Mouse (Mus musculus): ENCODE measurements around the gene Wdr35. TPM values are rescaled to one million over a fixed set of nuclear protein-coding genes. Genes with fewer than 3 reads are reported as not detected.
A peak's percentile ranks its signal among the peaks of the same experiment; 100 is the strongest.
"Not testable (repeated sequence)": the region's sequence is repeated elsewhere in the genome, so short reads cannot be mapped to it uniquely, and the experiment has no call there.

Wdr35 gene
- total RNA-seq, 2 experiments from 2014 or later, result 11.9 to 12.5 TPM

- intact Hi-C loops (cut with DNase I), result no loop called here
Measured at GRCm38 (mm10) chr12:8998318-8998717, 24.6 kb downstream of the Wdr35 start.

GRCm38 (mm10) chr12:9002038-9002648, 28.5 kb downstream of the Wdr35 start:
- DNase-seq, result peak; percentile 43 to 66
- intact Hi-C loops (cut with DNase I), result loop anchor here (1.0 to 5.0 kb wide), 6 partner anchors 27 to 360 kb away; no protein-coding TSS in a partner anchor

More at GRCm38 (mm10) chr12:8998318-8998717, 24.6 kb downstream of the Wdr35 start:
- no peak for DNase-seq

- no peak for DNase-seq
- intact Hi-C loops (cut with DNase I), result no loop called here
Measured at GRCm38 (mm10) chr12:9007146-9007545, 33.5 kb downstream of the Wdr35 start.

- no peak for DNase-seq
- intact Hi-C loops (cut with DNase I), result no loop called here
Measured at GRCm38 (mm10) chr12:9007811-9008210, 34.1 kb downstream of the Wdr35 start.

- no peak for DNase-seq
- intact Hi-C loops (cut with DNase I), result no loop called here
Measured at GRCm38 (mm10) chr12:9010311-9010710, 36.6 kb downstream of the Wdr35 start.

- intact Hi-C loops (cut with DNase I), result no loop called here
- no peak for DNase-seq
Measured at GRCm38 (mm10) chr12:9016376-9016775, 42.7 kb downstream of the Wdr35 start.

- intact Hi-C loops (cut with DNase I), result no loop called here
- DNase-seq, result no peak
Measured at GRCm38 (mm10) chr12:9020431-9020830, 46.7 kb downstream of the Wdr35 start.

GRCm38 (mm10) chr12:9020986-9021385, 47.3 kb downstream of the Wdr35 start:
- intact Hi-C loops (cut with DNase I), result no loop called here
- no peak for DNase-seq

- no peak for DNase-seq
- intact Hi-C loops (cut with DNase I), result no loop called here
Measured at GRCm38 (mm10) chr12:9023031-9023430, 49.3 kb downstream of the Wdr35 start.

GRCm38 (mm10) chr12:9024071-9024470, 50.4 kb downstream of the Wdr35 start:
- no peak for DNase-seq
- intact Hi-C loops (cut with DNase I), result no loop called here

- peak; percentile 10 to 41 for DNase-seq
- intact Hi-C loops (cut with DNase I), result loop anchor here (5.0 kb wide), 1 partner anchor 382 kb away; no protein-coding TSS in a partner anchor
Measured at GRCm38 (mm10) chr12:9024736-9025135, 51.0 kb downstream of the Wdr35 start.

GRCm38 (mm10) chr12:9026843-9027242, 53.2 kb downstream of the Wdr35 start:
- no peak for DNase-seq
- intact Hi-C loops (cut with DNase I), result loop anchor here (5.0 kb wide), 1 partner anchor 385 kb away; no protein-coding TSS in a partner anchor

- DNase-seq, result not testable (repeated sequence)
- intact Hi-C loops (cut with DNase I), result loop anchor here (5.0 kb wide), 1 partner anchor 387 kb away; no protein-coding TSS in a partner anchor
Measured at GRCm38 (mm10) chr12:9028816-9029215, 55.1 kb downstream of the Wdr35 start.

GRCm38 (mm10) chr12:9029506-9029887, 55.8 kb downstream of the Wdr35 start:
- intact Hi-C loops (cut with DNase I), result loop anchor here (5.0 kb wide), 1 partner anchor 387 kb away; no protein-coding TSS in a partner anchor
- no peak for DNase-seq

- intact Hi-C loops (cut with DNase I), result loop anchor here (5.0 kb wide), 2 partner anchors 388 to 1362 kb away; partner anchors contain the start of gene Rdh14
- DNase-seq, result peak; percentile 95 to 97
Measured at GRCm38 (mm10) chr12:9029888-9030723, 56.4 kb downstream of the Wdr35 start, which contains the start of gene Ttc32. Gene Ttc32 (plus strand): TSS chr12:9029997.

- no peak for DNase-seq
- intact Hi-C loops (cut with DNase I), result loop anchor here (5.0 kb wide), 1 partner anchor 1361 kb away; the partner anchor contains the start of gene Rdh14
Measured at GRCm38 (mm10) chr12:9031166-9031565, 57.5 kb downstream of the Wdr35 start.

GRCm38 (mm10) chr12:9033140-9033539, 59.4 kb downstream of the Wdr35 start:
- no peak for DNase-seq
- intact Hi-C loops (cut with DNase I), result loop anchor here (5.0 kb wide), 1 partner anchor 1359 kb away; the partner anchor contains the start of gene Rdh14

- intact Hi-C loops (cut with DNase I), result no loop called here
- DNase-seq, result no peak
Measured at GRCm38 (mm10) chr12:9036409-9036808, 62.7 kb downstream of the Wdr35 start.

- no peak for DNase-seq
- intact Hi-C loops (cut with DNase I), result no loop called here
Measured at GRCm38 (mm10) chr12:9040177-9040576, 66.5 kb downstream of the Wdr35 start.

GRCm38 (mm10) chr12:9040686-9041085, 67.0 kb downstream of the Wdr35 start:
- intact Hi-C loops (cut with DNase I), result no loop called here

GRCm38 (mm10) chr12:9042316-9042715, 68.6 kb downstream of the Wdr35 start:
- intact Hi-C loops (cut with DNase I), result no loop called here
- DNase-seq, result no peak

More at GRCm38 (mm10) chr12:9040686-9041085, 67.0 kb downstream of the Wdr35 start:
- DNase-seq, result no peak
